Mouse (Mus musculus): ENCODE results near the gene Slc38a8. TPM values are rescaled to one million over a fixed set of nuclear protein-coding genes. Genes with fewer than 3 reads are reported as not detected.

The Slc38a8 gene
- polyA plus RNA-seq, 1 experiment from 2014 or later = not detected

GRCm38 (mm10) chr8:119503191-119503767, 1.8 kb upstream of the Slc38a8 start:
- no peaks in the 10 kb centered on the region for H3K9me3 ChIP-seq (replicated peaks; ENCODE audit: control insufficient read depth, low read length)
- 44% methylated on average over 9 of the region's 10 CpGs for WGBS
- H3K9ac ChIP-seq (ENCODE audit: low read length) = no peak overlapping the region
- no peak for ATAC-seq (ENCODE audit: insufficient read depth, low FRiP score)
- H3K27ac ChIP-seq (ENCODE audit: low read length) = no peak overlapping the region
- no peak overlapping the region for H3K4me3 ChIP-seq (replicated peaks; ENCODE audit: low read length)
- no peak overlapping the region for H3K4me2 ChIP-seq (ENCODE audit: low read depth, low read length)
- no peaks in the 10 kb centered on the region for H3K27me3 ChIP-seq (ENCODE audit: control insufficient read depth, insufficient read depth, low read length)
- peaks cover 9% of the 10 kb centered on the region; the same call in 1 of the 2 replicates for H3K36me3 ChIP-seq (ENCODE audit: control insufficient read depth, insufficient read depth, low read length)
- H3K4me1 ChIP-seq (ENCODE audit: control insufficient read depth, insufficient read depth, low read length) = no peaks in the 10 kb centered on the region

- H3K4me1 ChIP-seq (ENCODE audit: control insufficient read depth, insufficient read depth, low read length) = no peaks in the 10 kb centered on the region
- H3K4me3 ChIP-seq (replicated peaks; ENCODE audit: low read length) = no peak overlapping the region
- H3K27ac ChIP-seq (ENCODE audit: low read length) = no peak overlapping the region
- H3K9ac ChIP-seq (ENCODE audit: low read length) = no peak overlapping the region
- no peak overlapping the region for H3K4me2 ChIP-seq (ENCODE audit: low read depth, low read length)
- no peak for ATAC-seq (ENCODE audit: insufficient read depth, low FRiP score)
- H3K27me3 ChIP-seq (ENCODE audit: control insufficient read depth, insufficient read depth, low read length) = no peaks in the 10 kb centered on the region
- WGBS = 38% methylated on average over 4 of the region's 4 CpGs
- H3K9me3 ChIP-seq (replicated peaks; ENCODE audit: control insufficient read depth, low read length) = no peaks in the 10 kb centered on the region
- 0 out of 2 replicates have a peak, but pooled peaks cover 5% of the 10 kb centered on the region for H3K36me3 ChIP-seq (ENCODE audit: control insufficient read depth, insufficient read depth, low read length)
These were observed 613 bp upstream of the Slc38a8 start for GRCm38 (mm10) chr8:119502111-119502510.

GRCm38 (mm10) chr8:119499836-119500235, 1.7 kb downstream of the Slc38a8 start:
- Histone ChIP-seq H3K27ac (ENCODE audit: low read length) (no peak overlapping the region), H3K27me3 (ENCODE audit: control insufficient read depth, insufficient read depth, low read length) (no peaks in the 10 kb centered on the region), H3K9ac (ENCODE audit: low read length) (no peak overlapping the region), H3K4me2 (ENCODE audit: low read depth, low read length) (no peak overlapping the region), H3K36me3 (ENCODE audit: control insufficient read depth, insufficient read depth, low read length) (no peaks in the 10 kb centered on the region), H3K4me1 (ENCODE audit: control insufficient read depth, insufficient read depth, low read length) (no peaks in the 10 kb centered on the region), H3K9me3 (replicated peaks; ENCODE audit: control insufficient read depth, low read length) (no peaks in the 10 kb centered on the region), H3K4me3 (replicated peaks; ENCODE audit: low read length) (no peak overlapping the region)
- WGBS = 89% methylated on average over 2 of the region's 2 CpGs
- no peak for ATAC-seq (ENCODE audit: insufficient read depth, low FRiP score)

- Histone ChIP-seq H3K4me3 (replicated peaks; ENCODE audit: low read length) (no peak overlapping the region), H3K36me3 (ENCODE audit: control insufficient read depth, insufficient read depth, low read length) (no peaks in the 10 kb centered on the region), H3K27me3 (ENCODE audit: control insufficient read depth, insufficient read depth, low read length) (no peaks in the 10 kb centered on the region), H3K4me1 (ENCODE audit: control insufficient read depth, insufficient read depth, low read length) (no peaks in the 10 kb centered on the region), H3K9ac (ENCODE audit: low read length) (no peak overlapping the region), H3K9me3 (replicated peaks; ENCODE audit: control insufficient read depth, low read length) (no peaks in the 10 kb centered on the region), H3K4me2 (ENCODE audit: low read depth, low read length) (no peak overlapping the region), H3K27ac (ENCODE audit: low read length) (no peak overlapping the region)
- no peak for ATAC-seq (ENCODE audit: insufficient read depth, low FRiP score)
- WGBS = 25% methylated on average over 6 of the region's 6 CpGs
These were observed 4.7 kb downstream of the Slc38a8 start for GRCm38 (mm10) chr8:119496848-119497247.

- no peak for ATAC-seq (ENCODE audit: insufficient read depth, low FRiP score)
- H3K9ac ChIP-seq (ENCODE audit: low read length) = no peak overlapping the region
- H3K4me1 ChIP-seq (ENCODE audit: control insufficient read depth, insufficient read depth, low read length) = peaks cover 11% of the 10 kb centered on the region
- 75% methylated on average over 7 of the region's 7 CpGs for WGBS
- no peak overlapping the region for H3K27ac ChIP-seq (ENCODE audit: low read length)
- H3K9me3 ChIP-seq (replicated peaks; ENCODE audit: control insufficient read depth, low read length) = no peaks in the 10 kb centered on the region
- H3K4me2 ChIP-seq (ENCODE audit: low read depth, low read length) = no peak overlapping the region
- no peaks in the 10 kb centered on the region for H3K27me3 ChIP-seq (ENCODE audit: control insufficient read depth, insufficient read depth, low read length)
- H3K36me3 ChIP-seq (ENCODE audit: control insufficient read depth, insufficient read depth, low read length) = no peaks in the 10 kb centered on the region
- no peak overlapping the region for H3K4me3 ChIP-seq (replicated peaks; ENCODE audit: low read length)
These were observed 14.4 kb downstream of the Slc38a8 start for GRCm38 (mm10) chr8:119487093-119487492.

GRCm38 (mm10) chr8:119484145-119484896, 17.2 kb downstream of the Slc38a8 start:
- WGBS = 80% methylated on average over 11 of the region's 11 CpGs
- H3K9me3 ChIP-seq (replicated peaks; ENCODE audit: control insufficient read depth, low read length) = no peaks in the 10 kb centered on the region
- no peak overlapping the region for H3K4me3 ChIP-seq (replicated peaks; ENCODE audit: low read length)
- H3K36me3 ChIP-seq (ENCODE audit: control insufficient read depth, insufficient read depth, low read length) = no peaks in the 10 kb centered on the region
- ATAC-seq (ENCODE audit: insufficient read depth, low FRiP score) = no peak
- no peak overlapping the region for H3K27ac ChIP-seq (ENCODE audit: low read length)
- no peaks in the 10 kb centered on the region for H3K4me1 ChIP-seq (ENCODE audit: control insufficient read depth, insufficient read depth, low read length)
- H3K4me2 ChIP-seq (ENCODE audit: low read depth, low read length) = no peak overlapping the region
- H3K27me3 ChIP-seq (ENCODE audit: control insufficient read depth, insufficient read depth, low read length) = no peaks in the 10 kb centered on the region
- H3K9ac ChIP-seq (ENCODE audit: low read length) = no peak overlapping the region

- no peak overlapping the region for H3K9ac ChIP-seq (ENCODE audit: low read length)
- no peak overlapping the region for H3K4me2 ChIP-seq (ENCODE audit: low read depth, low read length)
- no peak overlapping the region for H3K4me3 ChIP-seq (replicated peaks; ENCODE audit: low read length)
- no peak for ATAC-seq (ENCODE audit: insufficient read depth, low FRiP score)
- no peaks in the 10 kb centered on the region for H3K4me1 ChIP-seq (ENCODE audit: control insufficient read depth, insufficient read depth, low read length)
- no peaks in the 10 kb centered on the region for H3K9me3 ChIP-seq (replicated peaks; ENCODE audit: control insufficient read depth, low read length)
- H3K27ac ChIP-seq (ENCODE audit: low read length) = no peak overlapping the region
- no peaks in the 10 kb centered on the region for H3K36me3 ChIP-seq (ENCODE audit: control insufficient read depth, insufficient read depth, low read length)
- H3K27me3 ChIP-seq (ENCODE audit: control insufficient read depth, insufficient read depth, low read length) = no peaks in the 10 kb centered on the region
- WGBS = 31% methylated on average over 5 of the region's 5 CpGs
These were observed 22.8 kb downstream of the Slc38a8 start for GRCm38 (mm10) chr8:119478684-119479083.

- Histone ChIP-seq H3K36me3 (ENCODE audit: control insufficient read depth, insufficient read depth, low read length) (no peaks in the 10 kb centered on the region), H3K27ac (ENCODE audit: low read length) (no peak overlapping the region), H3K4me1 (ENCODE audit: control insufficient read depth, insufficient read depth, low read length) (peaks cover 11% of the 10 kb centered on the region; the same call in 1 of the 2 replicates), H3K4me2 (ENCODE audit: low read depth, low read length) (no peak overlapping the region), H3K9me3 (replicated peaks; ENCODE audit: control insufficient read depth, low read length) (no peaks in the 10 kb centered on the region), H3K4me3 (replicated peaks; ENCODE audit: low read length) (no peak overlapping the region), H3K9ac (ENCODE audit: low read length) (no peak overlapping the region), H3K27me3 (ENCODE audit: control insufficient read depth, insufficient read depth, low read length) (0 out of 2 replicates have a peak, but pooled peaks cover 2% of the 10 kb centered on the region)
- 84% methylated on average over 8 of the region's 8 CpGs for WGBS
- ATAC-seq (ENCODE audit: insufficient read depth, low FRiP score) = no peak
These were observed 33.4 kb downstream of the Slc38a8 start for GRCm38 (mm10) chr8:119468091-119468490.

GRCm38 (mm10) chr8:119466794-119467193, 34.7 kb downstream of the Slc38a8 start:
- WGBS = 67% methylated on average over 10 of the region's 10 CpGs

More at GRCm38 (mm10) chr8:119466794-119467193, 34.7 kb downstream of the Slc38a8 start:
- no peaks in the 10 kb centered on the region for H3K9me3 ChIP-seq (replicated peaks; ENCODE audit: control insufficient read depth, low read length)
- H3K4me1 ChIP-seq (ENCODE audit: control insufficient read depth, insufficient read depth, low read length) = peaks cover 11% of the 10 kb centered on the region; the same call in 1 of the 2 replicates
- no peak overlapping the region for H3K9ac ChIP-seq (ENCODE audit: low read length)
- no peak for ATAC-seq (ENCODE audit: insufficient read depth, low FRiP score)
- no peak overlapping the region for H3K27ac ChIP-seq (ENCODE audit: low read length)
- H3K4me2 ChIP-seq (ENCODE audit: low read depth, low read length) = no peak overlapping the region
- no peaks in the 10 kb centered on the region for H3K36me3 ChIP-seq (ENCODE audit: control insufficient read depth, insufficient read depth, low read length)
- 0 out of 2 replicates have a peak, but pooled peaks cover 2% of the 10 kb centered on the region for H3K27me3 ChIP-seq (ENCODE audit: control insufficient read depth, insufficient read depth, low read length)
- no peak overlapping the region for H3K4me3 ChIP-seq (replicated peaks; ENCODE audit: low read length)

Data from stomach, embryonic 16.5 days (tissue).